Mouse (Mus musculus): ENCODE measurements around the gene Dapp1. TPM values are rescaled to one million over a fixed set of nuclear protein-coding genes. Genes with fewer than 3 reads are reported as not detected.
"Not testable (repeated sequence)": the region's sequence is repeated elsewhere in the genome, so short reads cannot be mapped to it uniquely, and the experiment has no call there.

The Dapp1 gene
- polyA plus RNA-seq, 1 experiment from 2014 or later = 22.8 TPM

DNA sequence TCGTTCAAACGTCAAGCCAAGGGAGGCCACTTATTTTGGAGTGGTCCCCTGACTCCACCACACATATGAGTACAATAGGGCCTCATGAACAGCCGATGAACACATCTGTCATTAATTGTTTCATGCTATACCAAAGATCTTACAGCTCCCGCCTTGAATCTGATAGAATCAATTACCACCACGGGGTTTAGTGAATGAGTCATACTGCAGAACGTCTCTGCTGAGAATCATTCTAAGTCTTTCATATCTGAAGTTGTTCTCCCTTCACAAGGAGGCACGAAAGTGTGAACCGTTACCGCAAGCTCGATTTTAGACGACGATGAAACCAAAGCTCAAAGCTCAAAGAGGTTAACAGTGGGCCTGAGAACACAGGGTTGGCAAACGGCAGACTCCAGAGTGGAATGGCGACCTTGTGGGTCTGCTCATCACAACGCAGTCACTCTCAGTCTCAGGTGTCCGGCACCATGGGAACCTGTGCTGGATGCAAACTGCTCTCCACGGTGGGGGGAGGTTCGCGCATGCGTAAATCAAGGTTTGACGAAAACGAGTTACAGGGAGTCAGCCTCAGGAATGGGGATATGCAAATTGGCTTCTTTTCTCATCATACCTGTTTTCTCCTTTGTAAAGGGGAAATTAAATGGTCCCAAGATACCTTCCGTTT, 27.0 kb downstream of the Dapp1 start:
- H3K4me2 ChIP-seq (ENCODE audit: low read length) = no peak overlapping the region
- no peak overlapping the region for H3K9ac ChIP-seq (ENCODE audit: low read length)
- 65% methylated on average over 23 of the region's 23 CpGs for WGBS
- H3K9me3 ChIP-seq (ENCODE audit: control insufficient read depth, low read length) = no peaks in the 10 kb centered on the region
- no peak overlapping the region for H3K4me3 ChIP-seq (ENCODE audit: control insufficient read depth in 1 of 2, insufficient read depth in 1 of 2, low read depth in 1 of 2, low read length in 2 of 2)
- H3K27me3 ChIP-seq (ENCODE audit: control insufficient read depth, insufficient read depth, low read length) = no peaks in the 10 kb centered on the region
- no peak overlapping the region for H3K27ac ChIP-seq (replicated peaks in 1 of 2; ENCODE audit: control insufficient read depth in 1 of 2, insufficient read depth in 1 of 2, low read depth in 2 of 2, low read length in 2 of 2)
- no peak for ATAC-seq (ENCODE audit: insufficient number of reproducible peaks, insufficient read depth, low FRiP score, low read depth)
- H3K4me1 ChIP-seq (ENCODE audit: control insufficient read depth in 2 of 2, insufficient read depth in 2 of 2, low read length in 2 of 2) = peaks cover 27 to 44% of the 10 kb centered on the region in 2 experiments
- H3K36me3 ChIP-seq (ENCODE audit: control insufficient read depth, insufficient read depth, low read length) = peaks cover 6% of the 10 kb centered on the region

DNA sequence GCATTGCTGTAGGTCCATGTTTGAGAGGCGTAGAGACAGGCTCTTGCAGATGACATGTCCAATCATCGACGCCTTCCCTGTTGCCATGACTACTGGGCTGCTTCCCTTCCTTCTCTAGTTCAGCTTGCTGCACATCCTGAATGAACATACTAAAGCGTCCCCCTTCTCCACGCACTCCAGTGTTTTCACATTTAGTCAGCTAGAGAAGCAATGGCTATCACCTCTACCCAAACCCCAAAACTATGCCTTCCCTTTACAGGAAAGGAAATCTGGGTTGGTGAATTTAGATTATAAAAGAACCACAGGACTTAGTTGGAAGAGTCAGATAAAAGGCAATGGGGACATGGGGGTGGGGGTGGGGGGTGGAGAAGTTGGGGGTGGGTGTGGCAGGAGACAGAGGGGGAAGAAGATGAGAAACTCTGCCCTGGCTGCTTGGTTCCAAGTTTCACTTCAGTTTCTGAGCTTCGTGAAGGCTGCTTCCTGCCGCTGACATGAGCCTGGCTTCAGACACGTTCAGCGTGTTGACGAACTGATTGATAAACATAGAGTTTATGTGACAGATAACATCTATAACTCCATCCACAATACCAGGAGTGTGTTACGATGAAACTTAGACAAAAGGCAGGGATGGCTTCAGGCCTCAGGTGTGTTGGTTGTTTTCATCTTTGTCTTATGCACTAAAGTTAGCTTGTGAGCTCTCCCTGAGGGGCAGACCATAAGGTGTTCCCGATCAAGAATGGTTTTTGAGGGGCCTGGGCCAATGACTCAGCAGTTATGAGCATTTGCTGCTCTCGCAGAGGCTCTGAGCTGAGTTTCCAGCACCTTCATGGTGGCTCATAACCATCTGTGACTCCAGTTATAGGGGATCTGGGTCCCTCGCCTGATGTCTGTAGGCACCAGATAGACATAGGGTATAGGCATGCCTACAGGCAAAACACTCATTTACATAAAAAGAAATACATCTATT, 28.1 kb downstream of the Dapp1 start:
- Histone ChIP-seq H3K4me2 (ENCODE audit: low read length) (peak overlapping the region; percentile 35), H3K27me3 (ENCODE audit: control insufficient read depth, insufficient read depth, low read length) (no peaks in the 10 kb centered on the region)

DNA sequence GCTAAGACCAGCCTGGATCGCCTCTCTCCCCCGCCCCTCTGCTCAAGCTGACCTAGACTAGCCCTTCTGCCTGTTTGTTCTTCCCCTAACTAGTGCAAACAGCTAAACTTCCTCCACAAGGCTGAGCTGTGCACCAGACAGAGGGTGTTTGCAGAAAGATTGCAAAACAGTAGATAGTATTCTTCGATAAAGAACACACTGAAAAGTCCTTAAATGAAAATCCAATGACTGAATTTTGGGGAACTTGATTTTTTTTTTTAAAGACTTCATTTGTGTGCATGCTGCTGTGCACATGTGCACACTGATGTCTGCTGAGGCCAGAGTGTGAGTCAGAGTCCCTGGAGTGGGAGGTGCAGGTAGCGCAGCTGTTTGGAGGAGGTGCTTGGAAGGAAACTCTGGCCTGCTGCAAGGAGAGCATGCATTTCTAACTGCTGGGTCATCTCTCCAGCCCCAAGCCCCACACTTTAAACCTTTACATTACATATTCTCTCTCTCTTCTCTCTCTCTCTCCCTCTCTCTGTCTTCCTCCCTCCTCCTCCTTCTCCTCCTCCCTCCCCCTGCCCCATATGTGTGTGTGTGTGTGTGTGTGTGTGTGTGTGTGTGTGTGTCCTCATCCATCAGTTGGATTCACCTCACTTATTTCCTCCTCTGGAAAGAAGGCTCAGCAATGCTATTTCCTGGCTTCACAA, 29.0 kb downstream of the Dapp1 start:
- Histone ChIP-seq H3K4me1 (ENCODE audit: control insufficient read depth in 2 of 2, insufficient read depth in 2 of 2, low read length in 2 of 2) (peaks cover 25 to 40% of the 10 kb centered on the region in 2 experiments), H3K36me3 (ENCODE audit: control insufficient read depth, insufficient read depth, low read length) (peaks cover 4% of the 10 kb centered on the region; the same call in 1 of the 2 replicates), H3K27me3 (ENCODE audit: control insufficient read depth, insufficient read depth, low read length) (no peaks in the 10 kb centered on the region), H3K4me2 (ENCODE audit: low read length) (no peak overlapping the region), H3K9me3 (ENCODE audit: control insufficient read depth, low read length) (no peaks in the 10 kb centered on the region), H3K27ac (replicated peaks in 1 of 2; ENCODE audit: control insufficient read depth in 1 of 2, insufficient read depth in 1 of 2, low read depth in 2 of 2, low read length in 2 of 2) (peak overlapping the region; percentile 62 to 66), H3K9ac (ENCODE audit: low read length) (peak overlapping the region; percentile 31; the same call in 1 of the 2 replicates), H3K4me3 (ENCODE audit: control insufficient read depth in 1 of 2, insufficient read depth in 1 of 2, low read depth in 1 of 2, low read length in 2 of 2) (no peak overlapping the region)
- 0 out of 2 replicates have a peak, but pooled peaks have one; percentile 51 for ATAC-seq (ENCODE audit: insufficient number of reproducible peaks, insufficient read depth, low FRiP score, low read depth)
- 58% methylated on average over 4 of the region's 4 CpGs for WGBS

More for the DNA sequence above, 28.1 kb downstream of the Dapp1 start:
- H3K9ac ChIP-seq (ENCODE audit: low read length) = peak overlapping the region; percentile 13; the same call in 1 of the 2 replicates
- peak overlapping the region; percentile 62 to 66 for H3K27ac ChIP-seq (replicated peaks in 1 of 2; ENCODE audit: control insufficient read depth in 1 of 2, insufficient read depth in 1 of 2, low read depth in 2 of 2, low read length in 2 of 2)
- peak; percentile 64; the same call in 1 of the 2 replicates for ATAC-seq (ENCODE audit: insufficient number of reproducible peaks, insufficient read depth, low FRiP score, low read depth)
- no peak overlapping the region for H3K4me3 ChIP-seq (ENCODE audit: control insufficient read depth in 1 of 2, insufficient read depth in 1 of 2, low read depth in 1 of 2, low read length in 2 of 2)
- H3K9me3 ChIP-seq (ENCODE audit: control insufficient read depth, low read length) = no peaks in the 10 kb centered on the region
- H3K36me3 ChIP-seq (ENCODE audit: control insufficient read depth, insufficient read depth, low read length) = peaks cover 4% of the 10 kb centered on the region; the same call in 1 of the 2 replicates
- WGBS = 39% methylated on average over 14 of the region's 14 CpGs
- peaks cover 29 to 46% of the 10 kb centered on the region in 2 experiments for H3K4me1 ChIP-seq (ENCODE audit: control insufficient read depth in 2 of 2, insufficient read depth in 2 of 2, low read length in 2 of 2)

DNA sequence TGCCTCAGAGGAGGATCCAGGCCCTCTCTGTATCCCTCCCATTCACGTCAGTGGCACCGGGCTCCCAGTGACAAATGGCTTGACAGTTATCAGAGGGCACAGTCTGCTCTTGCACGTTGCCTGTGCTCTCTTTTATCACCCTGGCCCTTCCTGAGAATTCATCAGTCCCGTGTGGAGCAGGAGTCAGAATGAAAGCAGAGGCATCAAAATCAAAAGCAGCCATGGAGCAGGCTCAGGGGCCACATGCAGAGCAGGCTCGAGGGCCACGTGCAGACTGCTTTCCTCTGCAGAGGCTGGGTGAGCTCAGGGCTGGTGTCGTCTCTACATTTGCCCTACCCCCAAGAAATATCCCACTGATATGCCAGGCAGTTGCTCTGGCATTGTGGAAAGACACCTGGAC, 29.5 kb downstream of the Dapp1 start:
- no peak for ATAC-seq (ENCODE audit: insufficient number of reproducible peaks, insufficient read depth, low FRiP score, low read depth)
- Histone ChIP-seq H3K27ac (replicated peaks in 1 of 2; ENCODE audit: control insufficient read depth in 1 of 2, insufficient read depth in 1 of 2, low read depth in 2 of 2, low read length in 2 of 2) (peak overlapping the region; percentile 62 to 66), H3K4me1 (ENCODE audit: control insufficient read depth in 2 of 2, insufficient read depth in 2 of 2, low read length in 2 of 2) (peaks cover 25 to 40% of the 10 kb centered on the region in 2 experiments), H3K9ac (ENCODE audit: low read length) (peak overlapping the region; percentile 31; the same call in 1 of the 2 replicates), H3K9me3 (ENCODE audit: control insufficient read depth, low read length) (no peaks in the 10 kb centered on the region), H3K36me3 (ENCODE audit: control insufficient read depth, insufficient read depth, low read length) (peaks cover 4% of the 10 kb centered on the region; the same call in 1 of the 2 replicates), H3K27me3 (ENCODE audit: control insufficient read depth, insufficient read depth, low read length) (no peaks in the 10 kb centered on the region), H3K4me3 (ENCODE audit: control insufficient read depth in 1 of 2, insufficient read depth in 1 of 2, low read depth in 1 of 2, low read length in 2 of 2) (no peak overlapping the region), H3K4me2 (ENCODE audit: low read length) (no peak overlapping the region)
- WGBS = 17% methylated on average over 7 of the region's 7 CpGs

DNA sequence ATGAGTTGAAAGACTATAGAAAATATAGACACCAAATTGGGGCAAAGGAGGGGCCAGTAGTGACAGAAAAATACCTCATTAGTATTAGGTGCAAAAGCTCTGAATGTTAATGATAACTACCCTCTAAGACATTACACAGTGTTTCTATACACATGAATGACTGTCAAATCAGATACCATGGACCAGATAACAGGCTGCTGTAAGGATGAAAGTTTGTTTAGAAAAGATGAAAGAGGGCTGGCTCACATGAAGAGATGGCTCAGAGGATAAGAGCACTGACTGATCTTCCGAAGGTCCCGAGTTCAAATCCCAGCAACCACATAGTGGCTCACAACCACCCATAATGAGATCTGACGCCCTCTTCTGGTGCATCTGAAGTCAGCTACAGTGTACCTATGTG, 30.0 kb downstream of the Dapp1 start:
- WGBS = 78% methylated on average over 3 of the region's 3 CpGs
- H3K4me3 ChIP-seq (ENCODE audit: control insufficient read depth in 1 of 2, insufficient read depth in 1 of 2, low read depth in 1 of 2, low read length in 2 of 2); ATAC-seq (ENCODE audit: insufficient number of reproducible peaks, insufficient read depth, low FRiP score, low read depth); H3K9me3 ChIP-seq (ENCODE audit: control insufficient read depth, low read length); H3K4me2 ChIP-seq (ENCODE audit: low read length); H3K9ac ChIP-seq (ENCODE audit: low read length); H3K36me3 ChIP-seq (ENCODE audit: control insufficient read depth, insufficient read depth, low read length); H3K27me3 ChIP-seq (ENCODE audit: control insufficient read depth, insufficient read depth, low read length); H3K27ac ChIP-seq (replicated peaks in 1 of 2; ENCODE audit: control insufficient read depth in 1 of 2, insufficient read depth in 1 of 2, low read depth in 2 of 2, low read length in 2 of 2): not testable (repeated sequence)
- peaks cover 25 to 40% of the 10 kb centered on the region in 2 experiments for H3K4me1 ChIP-seq (ENCODE audit: control insufficient read depth in 2 of 2, insufficient read depth in 2 of 2, low read length in 2 of 2)

DNA sequence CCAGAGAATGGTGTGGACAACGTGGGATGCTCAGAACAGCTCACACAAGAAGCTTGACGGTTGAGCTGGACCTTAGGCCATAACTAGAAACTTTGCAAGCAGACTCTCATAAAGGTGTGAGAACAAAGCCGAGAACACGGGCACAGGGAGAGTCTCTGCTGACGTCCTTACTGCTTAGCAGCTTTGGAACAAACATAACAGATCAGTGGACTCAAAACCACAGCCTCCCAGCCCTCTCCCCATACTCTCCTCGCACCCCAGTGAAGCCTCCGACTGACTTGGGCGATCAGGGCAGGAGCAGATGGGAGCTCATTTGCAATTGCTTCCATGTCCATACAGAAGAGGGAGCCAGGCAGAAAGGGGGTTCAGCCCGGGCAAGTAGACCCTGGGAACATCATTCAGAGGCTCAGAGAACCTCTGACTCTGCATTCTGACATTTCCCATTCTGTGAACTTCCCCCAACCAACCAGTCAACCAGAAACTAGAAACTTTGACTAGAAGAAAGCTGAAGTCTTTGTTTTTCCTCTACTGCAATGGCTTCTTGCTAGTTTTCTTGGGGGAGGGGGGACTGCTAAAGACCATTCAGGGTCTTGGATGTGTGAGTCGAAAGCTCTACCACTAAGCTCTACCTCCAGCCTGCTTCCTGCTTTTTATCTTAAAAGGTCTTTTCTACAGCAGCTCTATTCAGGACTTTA, 31.0 kb downstream of the Dapp1 start:
- H3K4me2 ChIP-seq (ENCODE audit: low read length) = no peak overlapping the region
- no peak overlapping the region for H3K27ac ChIP-seq (replicated peaks in 1 of 2; ENCODE audit: control insufficient read depth in 1 of 2, insufficient read depth in 1 of 2, low read depth in 2 of 2, low read length in 2 of 2)
- 76% methylated on average over 10 of the region's 10 CpGs for WGBS
- ATAC-seq (ENCODE audit: insufficient number of reproducible peaks, insufficient read depth, low FRiP score, low read depth) = no peak
- H3K9ac ChIP-seq (ENCODE audit: low read length) = no peak overlapping the region
- H3K9me3 ChIP-seq (ENCODE audit: control insufficient read depth, low read length) = no peaks in the 10 kb centered on the region
- H3K27me3 ChIP-seq (ENCODE audit: control insufficient read depth, insufficient read depth, low read length) = no peaks in the 10 kb centered on the region
- peaks cover 8% of the 10 kb centered on the region; the same call in 1 of the 2 replicates for H3K36me3 ChIP-seq (ENCODE audit: control insufficient read depth, insufficient read depth, low read length)
- H3K4me3 ChIP-seq (ENCODE audit: control insufficient read depth in 1 of 2, insufficient read depth in 1 of 2, low read depth in 1 of 2, low read length in 2 of 2) = no peak overlapping the region
- H3K4me1 ChIP-seq (ENCODE audit: control insufficient read depth in 2 of 2, insufficient read depth in 2 of 2, low read length in 2 of 2) = peaks cover 22 to 33% of the 10 kb centered on the region in 2 experiments

Data from heart, embryonic 14.5 days (tissue).